Comparison of ENCODE assay signal across 25 mouse cellular contexts in genomic region chr16:21696946-21697345, GRCm38 (mm10).
"Had no signal": no experiment of that assay in that cellular context is flagged by ENCODE, and none has a peak within 500 bp of the region (broad histone marks: within the 10 kb centered on the region; RNA-seq: fewer than 3 reads in every experiment).

No protein-coding gene starts in this region.

- H3K9ac ChIP-seq: limb, embryonic 13.5 days; liver, embryonic 12.5 days; liver, embryonic 15.5 days; lung, embryonic 15.5 days; midbrain, embryonic 13.5 days; neural tube, embryonic 15.5 days had no signal

- H3K4me3 ChIP-seq: limb, embryonic 10.5 days; limb, embryonic 13.5 days; liver, embryonic 12.5 days; liver, embryonic 15.5 days; lung, embryonic 15.5 days; megakaryocyte, embryonic 14.5 days; midbrain, embryonic 10.5 days; midbrain, embryonic 13.5 days; myocyte; neural tube, embryonic 15.5 days had no signal

- H3K9me3 ChIP-seq: limb, embryonic 10.5 days; limb, embryonic 13.5 days; liver, embryonic 12.5 days; liver, embryonic 15.5 days; lung, embryonic 15.5 days; neural tube, embryonic 15.5 days had no signal

- ATAC-seq: liver, embryonic 12.5 days; midbrain, embryonic 13.5 days; midbrain, embryonic 16.5 days had no signal

- H3K36me3 ChIP-seq: limb, embryonic 10.5 days; limb, embryonic 13.5 days; liver, embryonic 12.5 days; liver, embryonic 15.5 days; lung, embryonic 15.5 days; midbrain, embryonic 13.5 days; neural tube, embryonic 15.5 days had no signal

- DNase-seq: kidney, postnatal 10 days; kidney, postnatal 36 days; layer of hippocampus, adult 9-11 months; liver; lung, adult 18-20 months; lung, postnatal 10 days; lung, postnatal 36 days; right cerebral cortex, adult 18-20 months; right cerebral cortex, postnatal 14 days; right cerebral cortex, postnatal 4 days; thymus, adult 2 months; thymus, postnatal 14 days; thymus, postnatal 4 days had no signal

- H3K27me3 ChIP-seq: lung, embryonic 15.5 days; midbrain, embryonic 13.5 days; neural tube, embryonic 15.5 days had no signal

- H3K27ac ChIP-seq: limb, embryonic 10.5 days; limb, embryonic 13.5 days; liver, embryonic 12.5 days; liver, embryonic 15.5 days; lung, embryonic 15.5 days; midbrain, embryonic 10.5 days; midbrain, embryonic 13.5 days; neural tube, embryonic 15.5 days; stomach, postnatal 0 days had no signal

- H3K4me2 ChIP-seq: limb, embryonic 13.5 days; liver, embryonic 12.5 days; liver, embryonic 15.5 days; lung, embryonic 15.5 days; midbrain, embryonic 13.5 days; neural tube, embryonic 15.5 days had no signal
